Comparison of ENCODE assay signal across 22 mouse cellular contexts in the genomic region with DNA sequence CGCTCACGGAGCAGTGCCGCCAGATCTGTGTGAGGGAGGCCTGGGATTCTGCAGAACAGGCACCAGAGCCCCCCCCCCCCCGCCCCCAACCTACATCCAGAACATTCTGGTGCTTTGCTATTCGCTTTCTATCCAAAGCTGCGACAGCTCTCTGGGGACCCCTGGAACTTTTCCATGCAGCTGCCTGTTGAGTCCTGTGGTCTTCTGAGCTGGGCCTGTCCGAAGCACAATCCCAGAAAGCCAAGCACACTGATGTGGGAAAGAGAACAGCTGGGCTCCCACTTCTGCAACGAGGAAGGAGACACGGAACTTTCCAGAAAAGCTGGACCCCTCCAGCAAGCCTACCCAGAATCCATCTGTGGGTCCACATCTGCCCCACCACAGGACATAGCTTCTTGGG. TPM values are rescaled to one million over a fixed set of nuclear protein-coding genes. Genes with fewer than 3 reads are reported as not detected.
"Had no signal": no experiment of that assay in that cellular context is flagged by ENCODE, and none has a peak within 500 bp of the region (broad histone marks: within the 10 kb centered on the region; RNA-seq: fewer than 3 reads in every experiment).

No protein-coding gene starts in this region.

- H3K9me3 ChIP-seq: neural tube, embryonic 15.5 days had no signal

- H3K27ac ChIP-seq: liver, embryonic 14.5 days; neural tube, embryonic 15.5 days had no signal

- H3K4me2 ChIP-seq: neural tube, embryonic 15.5 days had no signal

- H3K4me1 ChIP-seq: neural tube, embryonic 15.5 days had no signal

- H3K9ac ChIP-seq: liver, embryonic 14.5 days; neural tube, embryonic 15.5 days had no signal

- DNase-seq: kidney, adult 8-10 months; lung, adult 18-20 months; midbrain, embryonic 14.5 days; right cerebral cortex, adult 18-20 months; right cerebral cortex, postnatal 25 days; thymus, adult 18-20 months; thymus, postnatal 14 days had no signal

- H3K4me3 ChIP-seq: myocyte; neural tube, embryonic 15.5 days had no signal

- H3K27me3 ChIP-seq: neural tube, embryonic 15.5 days had no signal

- H3K36me3 ChIP-seq: neural tube, embryonic 15.5 days had no signal

RNA-seq across cellular contexts. Expression of a gene that starts 20.0 kb away (rescaled TPM):
- total RNA-seq: layer of hippocampus, adult 8-10 months; layer of hippocampus, postnatal 14 days; left cerebral cortex, adult 18-20 months; left cerebral cortex, postnatal 14 days; liver, adult 2 months; megakaryocyte-erythroid progenitor cell, adult 5-6 weeks had no signal
- polyA plus RNA-seq: kidney, embryonic 16.5 days; large intestine, adult 2 months; limb, embryonic 11.5 days; liver, adult 2 months; liver, embryonic 14.5 days; lung, embryonic 16.5 days; midbrain, embryonic 14.5 days; myocyte; neural tube, embryonic 11.5 days; neural tube, embryonic 15.5 days; stomach, embryonic 14.5 days had no signal

RNA-seq across cellular contexts. Expression of a gene that starts 25.8 kb away (rescaled TPM):
- total RNA-seq: layer of hippocampus, adult 8-10 months; layer of hippocampus, postnatal 14 days; left cerebral cortex, adult 18-20 months; left cerebral cortex, postnatal 14 days; liver, adult 2 months; megakaryocyte-erythroid progenitor cell, adult 5-6 weeks had no signal
- polyA plus RNA-seq: kidney, embryonic 16.5 days; large intestine, adult 2 months; limb, embryonic 11.5 days; liver, adult 2 months; liver, embryonic 14.5 days; lung, embryonic 16.5 days; midbrain, embryonic 14.5 days; myocyte; neural tube, embryonic 11.5 days; neural tube, embryonic 15.5 days; stomach, embryonic 14.5 days had no signal
